ENCODE assay signal across 7 mouse cellular contexts in genomic region chr6:42692154-42692516, GRCm38 (mm10). TPM values are rescaled to one million over a fixed set of nuclear protein-coding genes. Genes with fewer than 3 reads are reported as not detected.
DNase-seq lines count a peak whose midpoint lies in the region; ATAC-seq and TF ChIP-seq lines count a peak whose summit lies in the region.

No protein-coding gene starts in this region.

- peak overlapping the region; percentile 85 for H3K9ac ChIP-seq in embryonic facial prominence, embryonic 14.5 days (ENCODE audit: low read depth, low read length)
- H3K9ac ChIP-seq in limb, embryonic 12.5 days (replicated peaks): peak overlapping the region; percentile 87
- peak overlapping the region; percentile 79 for H3K9ac ChIP-seq in midbrain, embryonic 12.5 days (replicated peaks)
- peak overlapping the region; percentile 82 for H3K9ac ChIP-seq in stomach, embryonic 16.5 days (ENCODE audit: low read length)

- peak; percentile 45; the same call in 1 of the 2 replicates for TF ChIP-seq POLR2A in brain, embryonic 14.5 days (IDR thresholded peaks at IDR 0.05; ENCODE audit: borderline replicate concordance, extremely low read depth, insufficient read depth, insufficient read length, poor library complexity, severe bottlenecking)

- TF ChIP-seq CTCF in brain, embryonic 14.5 days (IDR thresholded peaks at IDR 0.05; ENCODE audit: borderline replicate concordance, extremely low read depth, insufficient read depth, insufficient read length): no peak

- peak overlapping the region; percentile 56 for H3K4me2 ChIP-seq in embryonic facial prominence, embryonic 14.5 days (ENCODE audit: low read depth, low read length)
- peak overlapping the region; percentile 79 for H3K4me2 ChIP-seq in limb, embryonic 12.5 days
- peak overlapping the region; percentile 75 for H3K4me2 ChIP-seq in midbrain, embryonic 12.5 days (replicated peaks)
- peak overlapping the region; percentile 95 for H3K4me2 ChIP-seq in stomach, embryonic 16.5 days (ENCODE audit: low read depth, low read length)

- 0% methylated on average over 10 of the region's 10 CpGs for WGBS in embryonic facial prominence, embryonic 14.5 days
- under 1% methylated on average over 10 of the region's 10 CpGs for WGBS in limb, embryonic 12.5 days
- WGBS in midbrain, embryonic 12.5 days: 0% methylated on average over 9 of the region's 10 CpGs
- under 1% methylated on average over 10 of the region's 10 CpGs for WGBS in stomach, embryonic 16.5 days

- peak; percentile 86 for ATAC-seq in embryonic facial prominence, embryonic 14.5 days (ENCODE audit: low read depth)
- peak; percentile 69 for ATAC-seq in limb, embryonic 12.5 days (ENCODE audit: insufficient number of reproducible peaks, insufficient read depth, low FRiP score, low TSS enrichment, low read depth)
- ATAC-seq in midbrain, embryonic 12.5 days (ENCODE audit: low FRiP score, low read depth): peak; percentile 86
- ATAC-seq in stomach, embryonic 16.5 days (ENCODE audit: insufficient read depth, low FRiP score): peak; percentile 91

- peak; percentile 95 for DNase-seq in brain, embryonic 14.5 days (ENCODE audit: low read depth)
- DNase-seq in embryonic facial prominence, embryonic 14.5 days (ENCODE audit: low spot score): peak; percentile 90
- DNase-seq in heart, adult 9 months (ENCODE audit: low spot score in 2 of 2): peak; percentile 85 to 86
- peak; percentile 81 for DNase-seq in kidney, adult 9 months

- peak overlapping the region; percentile 93 for H3K27ac ChIP-seq in embryonic facial prominence, embryonic 14.5 days (replicated peaks; ENCODE audit: low read depth, low read length)
- peak overlapping the region; percentile 97 for H3K27ac ChIP-seq in limb, embryonic 12.5 days
- H3K27ac ChIP-seq in midbrain, embryonic 12.5 days (replicated peaks): peak overlapping the region; percentile 95
- peak overlapping the region; percentile 84 for H3K27ac ChIP-seq in stomach, embryonic 16.5 days (ENCODE audit: low read length)

- H3K4me3 ChIP-seq in embryonic facial prominence, embryonic 14.5 days (ENCODE audit: low read depth, low read length): peak overlapping the region; percentile 66
- peak overlapping the region; percentile 74 for H3K4me3 ChIP-seq in limb, embryonic 12.5 days (replicated peaks)
- peak overlapping the region; percentile 55 for H3K4me3 ChIP-seq in midbrain, embryonic 12.5 days
- peak overlapping the region; percentile 85 for H3K4me3 ChIP-seq in stomach, embryonic 16.5 days (replicated peaks; ENCODE audit: low read length)

- H3K4me1 ChIP-seq in embryonic facial prominence, embryonic 14.5 days (ENCODE audit: control insufficient read depth, insufficient read depth, low read length): peaks cover 9% of the 10 kb centered on the region; the same call in 1 of the 2 replicates
- peaks cover 9% of the 10 kb centered on the region for H3K4me1 ChIP-seq in limb, embryonic 12.5 days (replicated peaks)
- peaks cover 25% of the 10 kb centered on the region for H3K4me1 ChIP-seq in midbrain, embryonic 12.5 days
- peaks cover 4% of the 10 kb centered on the region; the same call in 1 of the 2 replicates for H3K4me1 ChIP-seq in stomach, embryonic 16.5 days (ENCODE audit: control insufficient read depth, insufficient read depth, low read length)

- H3K27me3 ChIP-seq in embryonic facial prominence, embryonic 14.5 days (replicated peaks; ENCODE audit: control insufficient read depth, insufficient read depth, low read length): no peaks in the 10 kb centered on the region
- H3K27me3 ChIP-seq in limb, embryonic 12.5 days: no peaks in the 10 kb centered on the region
- H3K27me3 ChIP-seq in midbrain, embryonic 12.5 days: no peaks in the 10 kb centered on the region
- H3K27me3 ChIP-seq in stomach, embryonic 16.5 days (ENCODE audit: control insufficient read depth, insufficient read depth, low read length): no peaks in the 10 kb centered on the region

- no peaks in the 10 kb centered on the region for H3K9me3 ChIP-seq in embryonic facial prominence, embryonic 14.5 days (ENCODE audit: control insufficient read depth, low read length)
- no peaks in the 10 kb centered on the region for H3K9me3 ChIP-seq in limb, embryonic 12.5 days
- H3K9me3 ChIP-seq in midbrain, embryonic 12.5 days: no peaks in the 10 kb centered on the region
- no peaks in the 10 kb centered on the region for H3K9me3 ChIP-seq in stomach, embryonic 16.5 days (replicated peaks; ENCODE audit: control insufficient read depth, low read length)

- H3K36me3 ChIP-seq in embryonic facial prominence, embryonic 14.5 days (ENCODE audit: control insufficient read depth, insufficient read depth, low read length): peaks cover 7% of the 10 kb centered on the region; the same call in 1 of the 2 replicates
- peaks cover 21% of the 10 kb centered on the region for H3K36me3 ChIP-seq in limb, embryonic 12.5 days
- H3K36me3 ChIP-seq in midbrain, embryonic 12.5 days: peaks cover 13% of the 10 kb centered on the region
- no peaks in the 10 kb centered on the region for H3K36me3 ChIP-seq in stomach, embryonic 16.5 days (ENCODE audit: control insufficient read depth, insufficient read depth, low read length)

RNA-seq across cellular contexts. Expression of gene Tcaf1, which starts 17.8 kb away (rescaled TPM):
- polyA plus RNA-seq in brain, embryonic 14.5 days (2012; rRNA removed): 128 and 153 TPM in 2 replicates
- polyA plus RNA-seq in embryonic facial prominence, embryonic 14.5 days (2014; fragmentation: Nextera tagmentation; extraction: Ambion mirVana): 78.5 and 78.6 TPM in 2 replicates
- polyA plus RNA-seq in limb, embryonic 12.5 days (2016; fragmentation: Nextera tagmentation; extraction: Ambion mirVana): 93.3 and 93.4 TPM in 2 replicates
- polyA plus RNA-seq in midbrain, embryonic 12.5 days (2016; fragmentation: Nextera tagmentation; extraction: Ambion mirVana): 182 and 205 TPM in 2 replicates
- polyA plus RNA-seq in stomach, embryonic 16.5 days (2015; fragmentation: Nextera tagmentation; extraction: Ambion mirVana): 70.1 and 71.8 TPM in 2 replicates

RNA-seq across cellular contexts. Expression of gene Olfr453, which starts 47.0 kb away (rescaled TPM):
- polyA plus RNA-seq in brain, embryonic 14.5 days (2012; rRNA removed): not detected in 2 replicates
- polyA plus RNA-seq in embryonic facial prominence, embryonic 14.5 days (2014; fragmentation: Nextera tagmentation; extraction: Ambion mirVana): not detected in 2 replicates
- not detected in 2 replicates for polyA plus RNA-seq in limb, embryonic 12.5 days (2016; fragmentation: Nextera tagmentation; extraction: Ambion mirVana)
- not detected in 2 replicates for polyA plus RNA-seq in midbrain, embryonic 12.5 days (2016; fragmentation: Nextera tagmentation; extraction: Ambion mirVana)
- polyA plus RNA-seq in stomach, embryonic 16.5 days (2015; fragmentation: Nextera tagmentation; extraction: Ambion mirVana): not detected in 2 replicates

RNA-seq across cellular contexts. Expression of gene Tcaf2, which starts 47.1 kb away (rescaled TPM):
- 0.79 and 1.6 TPM in 2 replicates for polyA plus RNA-seq in brain, embryonic 14.5 days (2012; rRNA removed)
- polyA plus RNA-seq in embryonic facial prominence, embryonic 14.5 days (2014; fragmentation: Nextera tagmentation; extraction: Ambion mirVana): 2.3 and 2.5 TPM in 2 replicates
- 5.3 and 5.6 TPM in 2 replicates for polyA plus RNA-seq in limb, embryonic 12.5 days (2016; fragmentation: Nextera tagmentation; extraction: Ambion mirVana)
- 3.2 TPM in 2 replicates for polyA plus RNA-seq in midbrain, embryonic 12.5 days (2016; fragmentation: Nextera tagmentation; extraction: Ambion mirVana)
- polyA plus RNA-seq in stomach, embryonic 16.5 days (2015; fragmentation: Nextera tagmentation; extraction: Ambion mirVana): 14.8 and 17.2 TPM in 2 replicates

Comparison
In these comparisons a context has a peak if more than half of its experiments do, and no peak if none do; other contexts are left out.
1. Peak in every context shown above with its lines: DNase-seq, ATAC-seq, H3K4me3 ChIP-seq and H3K27ac ChIP-seq.